Mouse (Mus musculus) limb, embryonic 11.5 days (tissue): Measurements from ENCODE around the gene Syngr4. TPM values are rescaled to one million over a fixed set of nuclear protein-coding genes. Genes with fewer than 3 reads are reported as not detected.
"Not testable (repeated sequence)": the region's sequence is repeated elsewhere in the genome, so short reads cannot be mapped to it uniquely, and the experiment has no call there.

Source experiments
- ATAC-seq: fragments of 200-750 bp; cut with Nextera tagmentation; 2 replicates; pipeline ENCODE4 v1.8.0; 2017; ENCODE audit warnings: low read depth; ENCODE audit not compliant: insufficient number of reproducible peaks, low FRiP score, low TSS enrichment
- DNase-seq: peaks from one replicate; pipeline ENCODE4 v3.0.0-alpha.2; 2015; ENCODE audit warnings: low spot score
- H3K27ac ChIP-seq: fragments of 300-500 bp; sonication (generic); replicated peaks from 2 replicates; pipeline ENCODE4 v1.5.1; 2014; ENCODE audit warnings: low read depth, mild to moderate bottlenecking, low read length
- H3K27me3 ChIP-seq: fragments of 300-500 bp; sonication (generic); 2 replicates; pipeline ENCODE4 v1.6.1; 2014; ENCODE audit warnings: mild to moderate bottlenecking, low read length, mixed read lengths; ENCODE audit not compliant: control insufficient read depth, insufficient read depth
- H3K36me3 ChIP-seq: fragments of 300-500 bp; sonication (generic); 2 replicates; pipeline ENCODE4 v1.6.1; 2014; ENCODE audit warnings: mild to moderate bottlenecking, low read length, moderate library complexity, mixed read lengths; ENCODE audit not compliant: control insufficient read depth, insufficient read depth
- H3K4me1 ChIP-seq: fragments of 300-500 bp; sonication (generic); 2 replicates; pipeline ENCODE4 v1.6.1; 2014; ENCODE audit warnings: low read length, mixed read lengths; ENCODE audit not compliant: control insufficient read depth, insufficient read depth
- H3K4me2 ChIP-seq: fragments of 300-500 bp; sonication (generic); 2 replicates; pipeline ENCODE4 v1.6.1; 2014; ENCODE audit warnings: low read depth, mild to moderate bottlenecking, moderate library complexity; ENCODE audit not compliant: severe bottlenecking
- H3K4me3 ChIP-seq: fragments of 300-500 bp; sonication (generic); 2 replicates; pipeline ENCODE4 v1.5.1; 2014; ENCODE audit warnings: low read depth, low read length
- H3K9ac ChIP-seq: fragments of 300-500 bp; sonication (generic); 2 replicates; pipeline ENCODE4 v1.6.1; 2014; ENCODE audit warnings: mild to moderate bottlenecking, low read length
- H3K9me3 ChIP-seq: fragments of 300-500 bp; sonication (generic); 2 replicates; pipeline ENCODE4 v1.6.1; 2016; ENCODE audit warnings: low read length; ENCODE audit not compliant: control insufficient read depth
- WGBS: fragments of 180-500 bp; shearing (Covaris S2); extraction: QIAGEN DNeasy Blood & Tissue Kit; methylation state at CpG from one replicate; pipeline ENCODE4 v1.1.7; 2014; 5-methylcytosine and 5-hydroxymethylcytosine counted together
- polyA plus RNA-seq: library from polyadenylated mRNA; unstranded; fragments of >200 nt; fragmentation: Nextera tagmentation; extraction: Ambion mirVana; gene quantifications from 2 replicates; pipeline ENCODE4 v1.2.1, GENCODE M21; 2014

Syngr4 gene
- polyA plus RNA-seq, 1 experiment from 2014 or later: 1.8 TPM

- 89% methylated on average over 9 of the region's 9 CpGs for WGBS
Measured at GRCm38 (mm10) chr7:45906622-45907021, 10.1 kb upstream of the Syngr4 start.

GRCm38 (mm10) chr7:45902481-45903002, 6.0 kb upstream of the Syngr4 start:
- no peaks in the 10 kb centered on the region for H3K27me3 ChIP-seq
- no peaks in the 10 kb centered on the region for H3K9me3 ChIP-seq
- H3K36me3 ChIP-seq: no peaks in the 10 kb centered on the region
- H3K4me3 ChIP-seq: no peak overlapping the region
- no peak overlapping the region for H3K9ac ChIP-seq
- ATAC-seq (no peak), DNase-seq (peak; percentile 58)
- WGBS: 63% methylated on average over 12 of the region's 12 CpGs
- no peak overlapping the region for H3K27ac ChIP-seq
- H3K4me2 ChIP-seq: no peak overlapping the region; the same call in 1 of the 2 replicates
- H3K4me1 ChIP-seq: no peaks in the 10 kb centered on the region

More at GRCm38 (mm10) chr7:45906622-45907021, 10.1 kb upstream of the Syngr4 start:
- no peak overlapping the region for H3K9ac ChIP-seq
- no peak overlapping the region for H3K4me2 ChIP-seq
- H3K27me3 ChIP-seq: no peaks in the 10 kb centered on the region
- H3K27ac ChIP-seq: no peak overlapping the region
- DNase-seq: no peak
- no peak overlapping the region for H3K4me3 ChIP-seq
- no peak for ATAC-seq
- peaks cover 5% of the 10 kb centered on the region; the same call in 1 of the 2 replicates for H3K36me3 ChIP-seq
- no peaks in the 10 kb centered on the region for H3K4me1 ChIP-seq
- H3K9me3 ChIP-seq: no peaks in the 10 kb centered on the region; the same call in 1 of the 2 replicates

- Histone ChIP-seq H3K27ac (no peak overlapping the region), H3K4me3 (no peak overlapping the region), H3K36me3 (no peaks in the 10 kb centered on the region), H3K9ac (no peak overlapping the region), H3K4me2 (no peak overlapping the region), H3K27me3 (no peaks in the 10 kb centered on the region), H3K4me1 (no peaks in the 10 kb centered on the region), H3K9me3 (no peaks in the 10 kb centered on the region)
- DNase-seq: no peak
- 47% methylated on average over 5 of the region's 5 CpGs for WGBS
- no peak for ATAC-seq
Measured at GRCm38 (mm10) chr7:45901562-45901961, 5.0 kb upstream of the Syngr4 start.

GRCm38 (mm10) chr7:45898125-45898524, 1.6 kb upstream of the Syngr4 start:
- H3K9me3 ChIP-seq, H3K4me1 ChIP-seq, ATAC-seq, H3K9ac ChIP-seq, H3K27ac ChIP-seq, H3K4me3 ChIP-seq, H3K27me3 ChIP-seq, H3K36me3 ChIP-seq, DNase-seq: not testable (repeated sequence)
- WGBS: 56% methylated on average over 4 of the region's 4 CpGs
- peak overlapping the region; percentile 71; the same call in 1 of the 2 replicates for H3K4me2 ChIP-seq

GRCm38 (mm10) chr7:45897258-45897757, 794 bp upstream of the Syngr4 start:
- H3K4me3 ChIP-seq: peak overlapping the region; percentile 32
- H3K27ac ChIP-seq: no peak overlapping the region; the same call in 1 of the 2 replicates
- no peaks in the 10 kb centered on the region for H3K4me1 ChIP-seq
- peak; percentile 65 for ATAC-seq
- peak overlapping the region; percentile 58 for H3K9ac ChIP-seq
- H3K27me3 ChIP-seq: no peaks in the 10 kb centered on the region
- WGBS: 1% methylated on average over 19 of the region's 19 CpGs
- peak overlapping the region; percentile 71 for H3K4me2 ChIP-seq
- DNase-seq: peak; percentile 66
- H3K36me3 ChIP-seq: no peaks in the 10 kb centered on the region
- H3K9me3 ChIP-seq: no peaks in the 10 kb centered on the region

- Histone ChIP-seq H3K9me3 (no peaks in the 10 kb centered on the region), H3K9ac (no peak overlapping the region), H3K4me1 (no peaks in the 10 kb centered on the region), H3K27ac (no peak overlapping the region), H3K4me2 (peak overlapping the region; percentile 34), H3K36me3 (no peaks in the 10 kb centered on the region), H3K27me3 (no peaks in the 10 kb centered on the region), H3K4me3 (peak overlapping the region; percentile 16; the same call in 1 of the 2 replicates)
- ATAC-seq: no peak
- WGBS: 70% methylated on average over 6 of the region's 6 CpGs
- no peak for DNase-seq
Measured at GRCm38 (mm10) chr7:45895931-45896516, 490 bp downstream of the Syngr4 start.

GRCm38 (mm10) chr7:45892651-45893050, 3.9 kb downstream of the Syngr4 start:
- whole genome bisulfite sequencing: 97% methylated on average over 2 of the region's 2 CpGs
- Histone ChIP-seq H3K9me3 (no peaks in the 10 kb centered on the region), H3K27me3 (no peaks in the 10 kb centered on the region), H3K4me3 (no peak overlapping the region), H3K4me2 (no peak overlapping the region), H3K4me1 (no peaks in the 10 kb centered on the region), H3K36me3 (no peaks in the 10 kb centered on the region), H3K27ac (no peak overlapping the region), H3K9ac (no peak overlapping the region)
- ATAC-seq: no peak
- DNase-seq: no peak

GRCm38 (mm10) chr7:45887246-45887645, 9.3 kb downstream of the Syngr4 start:
- Histone ChIP-seq H3K27ac (no peak overlapping the region), H3K9me3 (no peaks in the 10 kb centered on the region), H3K4me1 (no peaks in the 10 kb centered on the region), H3K9ac (no peak overlapping the region), H3K4me2 (no peak overlapping the region), H3K27me3 (no peaks in the 10 kb centered on the region), H3K4me3 (no peak overlapping the region), H3K36me3 (peaks cover 9% of the 10 kb centered on the region)
- ATAC-seq (no peak), DNase-seq (no peak)
- WGBS: 67% methylated on average over 3 of the region's 3 CpGs
